Mouse (Mus musculus): ENCODE results near the gene Cnbd2. TPM values are rescaled to one million over a fixed set of nuclear protein-coding genes. Genes with fewer than 3 reads are reported as not detected.

Cnbd2 gene
- polyA plus RNA-seq, 1 experiment, result 3.4 TPM

Other genes with a start within 250 kb of the Cnbd2 start
- gene Spag4, start 247.1 kb upstream of the Cnbd2 start, polyA plus RNA-seq (2012; rRNA removed), result 4.4 and 5.1 TPM in 2 replicates
- 46.2 and 60.5 TPM in 2 replicates for gene Cpne1, start 200.3 kb upstream of the Cnbd2 start, polyA plus RNA-seq (2012; rRNA removed)
- 4.6 and 7.5 TPM in 2 replicates for gene Rbm12, start 200.3 kb upstream of the Cnbd2 start, polyA plus RNA-seq (2012; rRNA removed)
- gene Gm28036, start 185.2 kb upstream of the Cnbd2 start, polyA plus RNA-seq (2012; rRNA removed), result 4.2 and 5.1 TPM in 2 replicates
- gene Romo1, start 168.3 kb upstream of the Cnbd2 start, polyA plus RNA-seq (2012; rRNA removed), result 210 and 265 TPM in 2 replicates
- gene Nfs1, start 168.1 kb upstream of the Cnbd2 start, polyA plus RNA-seq (2012; rRNA removed), result 38.6 and 49.2 TPM in 2 replicates
- gene Rbm39, start 132.1 kb upstream of the Cnbd2 start, polyA plus RNA-seq (2012; rRNA removed), result 131 and 161 TPM in 2 replicates
- 13.2 and 15.4 TPM in 2 replicates for gene Phf20, start 115.8 kb upstream of the Cnbd2 start, polyA plus RNA-seq (2012; rRNA removed)
- gene Scand1, start 405 bp downstream of the Cnbd2 start, polyA plus RNA-seq (2012; rRNA removed), result 71.0 and 72.5 TPM in 2 replicates
- gene Epb41l1, start 108.6 kb downstream of the Cnbd2 start, polyA plus RNA-seq (2012; rRNA removed), result 36.9 and 46.7 TPM in 2 replicates
- 18.6 and 20.4 TPM in 2 replicates for gene Aar2, start 235.3 kb downstream of the Cnbd2 start, polyA plus RNA-seq (2012; rRNA removed)

Measured in urinary bladder, adult 2 months (tissue).